Mouse (Mus musculus) large intestine, adult 2 months (tissue): ENCODE data around the gene Crebl2. TPM values are rescaled to one million over a fixed set of nuclear protein-coding genes. Genes with fewer than 3 reads are reported as not detected.

Experiments used
- DNase-seq: peaks from one replicate; pipeline ENCODE4 v3.0.0-alpha.2; 2012; ENCODE audit warnings: low read depth, low spot score
- WGBS: fragments of 180-500 bp; shearing (Covaris S2); methylation state at CpG from one replicate; pipeline ENCODE4 v1.1.7; 2018; 5-methylcytosine and 5-hydroxymethylcytosine counted together
- polyA plus RNA-seq: library from polyadenylated mRNA; depleted of rRNA; stranded (reverse); fragments of >200 nt; gene quantifications from 2 replicates; pipeline ENCODE4 v1.2.3, GENCODE M21; 2012; rRNA removed

Crebl2 gene
- polyA plus RNA-seq, 1 experiment = 5.1 TPM

GRCm38 (mm10) chr6:134897443-134898094, 67.6 kb downstream of the Crebl2 start:
- WGBS = under 1% methylated on average over 38 of the region's 38 CpGs
- DNase-seq = peak; percentile 73

- DNase-seq = peak; percentile 85
- under 1% methylated on average over 51 of the region's 51 CpGs for WGBS
Observed at GRCm38 (mm10) chr6:134898095-134898965, 68.4 kb downstream of the Crebl2 start, which contains the start of gene Gpr19. Gene Gpr19, minus strand, starts transcription at chr6:134898578.

- DNase-seq = no peak
- 71% methylated on average over 4 of the region's 4 CpGs for WGBS
Observed at GRCm38 (mm10) chr6:134903368-134903767, 73.4 kb downstream of the Crebl2 start.

- 55% methylated on average over 10 of the region's 10 CpGs for WGBS
- peak; percentile 25 for DNase-seq
Observed at GRCm38 (mm10) chr6:134903891-134904884, 74.2 kb downstream of the Crebl2 start.

- WGBS = 78% methylated on average over 1 of the region's 1 CpGs
Observed at GRCm38 (mm10) chr6:134905811-134906210, 75.9 kb downstream of the Crebl2 start.

More at GRCm38 (mm10) chr6:134905811-134906210, 75.9 kb downstream of the Crebl2 start:
- DNase-seq = no peak

Other genes with a start within 250 kb of the Crebl2 start
- gene Mansc1, start 197.7 kb upstream of the Crebl2 start, polyA plus RNA-seq = 17.6 TPM in 2 replicates
- gene Borcs5, start 190.6 kb upstream of the Crebl2 start, polyA plus RNA-seq = 10.3 and 11.8 TPM in 2 replicates
- gene Dusp16, start 37.5 kb upstream of the Crebl2 start, polyA plus RNA-seq = 9.3 and 22.1 TPM in 2 replicates
- gene Gpr19, start 68.4 kb downstream of the Crebl2 start, polyA plus RNA-seq = 5.9 and 6.1 TPM in 2 replicates
- 10.5 and 15.7 TPM in 2 replicates for gene Cdkn1b, start 90.2 kb downstream of the Crebl2 start, polyA plus RNA-seq
- gene Apold1, start 151.6 kb downstream of the Crebl2 start, polyA plus RNA-seq = 0.62 and 1.0 TPM in 2 replicates
- gene Ddx47, start 181.5 kb downstream of the Crebl2 start, polyA plus RNA-seq = 33.0 and 38.7 TPM in 2 replicates
- gene Gprc5a, start 235.5 kb downstream of the Crebl2 start, polyA plus RNA-seq = 7.5 and 37.9 TPM in 2 replicates